Mouse (Mus musculus) thymus, adult 2 months (tissue): ENCODE results near the gene Tmem89.

Experiments used
- CTCF ChIP-seq: fragments of 200-500 bp; IDR thresholded peaks from 2 replicates; pipeline ENCODE4 v1.5.1; 2012; ENCODE audit warnings: mild to moderate bottlenecking, control low read depth, low read length, moderate library complexity, borderline replicate concordance; ENCODE audit not compliant: control insufficient read depth, poor library complexity, insufficient read depth; ENCODE audit errors: extremely low read depth
- POLR2A ChIP-seq: fragments of 200-500 bp; IDR thresholded peaks from 2 replicates; pipeline ENCODE4 v1.6.1; 2012; ENCODE audit warnings: mild to moderate bottlenecking, low read length, control low read depth, moderate library complexity; ENCODE audit not compliant: control insufficient read depth, poor library complexity, insufficient read depth; ENCODE audit errors: extremely low read depth

DNA sequence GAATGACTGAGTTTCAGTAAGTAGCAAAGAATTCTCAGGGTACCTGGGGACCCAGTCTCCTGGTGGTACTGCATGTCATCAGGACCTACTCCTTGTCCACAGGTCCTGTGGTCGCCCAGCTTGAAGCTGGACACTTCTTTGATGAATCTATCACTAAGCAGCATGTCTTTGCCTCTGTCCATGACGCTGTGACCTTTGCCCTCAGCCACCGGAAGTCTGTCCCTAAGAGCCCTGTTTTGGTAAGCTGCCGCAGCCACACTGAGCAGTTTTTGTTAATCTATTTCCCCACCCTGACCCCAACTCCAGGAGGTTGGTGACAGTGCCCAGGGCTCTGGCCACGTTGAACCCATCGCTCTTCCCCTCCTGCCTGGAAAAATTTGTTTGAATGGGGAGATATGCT, 2.1 kb upstream of the Tmem89 start:
- TF ChIP-seq CTCF (no peak), POLR2A (no peak)
